Mouse (Mus musculus): ENCODE results near the gene Smad9.

GRCm38 (mm10) chr3:54813418-54813988 is 58.1 kb downstream of the Smad9 start:
- no peak for TF ChIP-seq POLR2A (IDR thresholded peaks at IDR 0.05; ENCODE audit: low read depth, low read length)
- no peak for TF ChIP-seq CTCF (conservative IDR thresholded peaks at IDR 0.05; ENCODE audit: insufficient read depth, insufficient read length, low read depth, low read length)

Data from kidney, adult 2 months (tissue).